Mouse (Mus musculus): ENCODE results near the gene Adgrv1. TPM values are rescaled to one million over a fixed set of nuclear protein-coding genes. Genes with fewer than 3 reads are reported as not detected.

The Adgrv1 gene
- polyA plus RNA-seq, 1 experiment from 2014 or later, result 2.8 TPM

DNA sequence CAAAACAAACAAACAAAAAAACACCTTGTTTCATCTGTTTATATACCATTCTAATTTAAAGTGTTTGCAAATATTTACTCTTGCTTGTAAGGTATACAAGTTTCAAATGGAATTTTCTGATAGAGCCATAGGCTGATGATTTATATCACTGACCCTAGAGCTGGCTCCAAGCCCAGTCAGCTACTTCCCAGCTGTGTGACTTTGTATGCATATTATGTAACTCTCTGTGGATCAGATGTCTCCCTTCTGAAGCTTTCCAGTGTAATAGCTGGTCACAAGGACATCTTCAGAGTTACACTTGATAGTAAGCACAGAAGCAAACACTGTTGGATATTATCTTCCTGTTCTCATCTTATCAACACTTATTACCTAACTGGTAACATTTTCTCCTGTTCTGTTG is 400.1 kb downstream of the Adgrv1 start:
- no peak overlapping the region for H3K27ac ChIP-seq (ENCODE audit: low read length)
- H3K27me3 ChIP-seq (ENCODE audit: control insufficient read depth, insufficient read depth, low read length), result no peaks in the 10 kb centered on the region
- H3K4me1 ChIP-seq (ENCODE audit: control insufficient read depth, insufficient read depth, low read length), result peaks cover 7% of the 10 kb centered on the region; the same call in 1 of the 2 replicates
- ATAC-seq (ENCODE audit: insufficient number of reproducible peaks, insufficient read depth, low FRiP score, low read depth), result peak; percentile 70; the same call in 1 of the 2 replicates
- no peak overlapping the region for H3K9ac ChIP-seq (replicated peaks; ENCODE audit: low read depth, low read length)
- H3K4me2 ChIP-seq (replicated peaks; ENCODE audit: low read depth, low read length), result no peak overlapping the region
- H3K4me3 ChIP-seq (ENCODE audit: low read depth, low read length), result no peak overlapping the region
- no peaks in the 10 kb centered on the region for H3K9me3 ChIP-seq (ENCODE audit: control insufficient read depth, low read depth, low read length)
- no peaks in the 10 kb centered on the region for H3K36me3 ChIP-seq (ENCODE audit: control insufficient read depth, insufficient read depth, low read length)

DNA sequence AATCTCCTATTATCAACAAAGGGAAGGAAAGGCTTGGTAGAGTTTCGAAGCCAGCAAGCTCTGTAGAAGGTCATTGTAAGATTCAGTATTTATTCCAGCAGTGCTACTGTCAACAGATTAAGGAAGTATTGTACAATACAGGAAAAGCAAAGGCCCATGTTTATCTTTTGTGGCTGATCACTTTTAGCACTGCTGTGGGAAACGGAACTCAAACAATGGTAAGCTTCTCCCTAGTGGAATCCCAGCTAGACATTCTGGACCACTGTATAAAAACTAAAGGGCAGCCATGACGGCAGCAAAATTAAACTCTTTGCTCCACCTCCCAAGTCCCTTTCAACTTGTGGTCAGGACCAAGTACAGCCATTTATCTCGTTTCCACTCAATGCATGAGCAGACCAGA is 402.8 kb downstream of the Adgrv1 start:
- H3K9ac ChIP-seq (replicated peaks; ENCODE audit: low read depth, low read length), result no peak overlapping the region
- 60% methylated on average over 4 of the region's 4 CpGs for WGBS
- H3K27ac ChIP-seq (ENCODE audit: low read length), result no peak overlapping the region
- no peaks in the 10 kb centered on the region for H3K27me3 ChIP-seq (ENCODE audit: control insufficient read depth, insufficient read depth, low read length)
- peaks cover 4% of the 10 kb centered on the region; the same call in 1 of the 2 replicates for H3K4me1 ChIP-seq (ENCODE audit: control insufficient read depth, insufficient read depth, low read length)
- no peak overlapping the region for H3K4me3 ChIP-seq (ENCODE audit: low read depth, low read length)
- H3K36me3 ChIP-seq (ENCODE audit: control insufficient read depth, insufficient read depth, low read length), result no peaks in the 10 kb centered on the region
- H3K4me2 ChIP-seq (replicated peaks; ENCODE audit: low read depth, low read length), result no peak overlapping the region
- no peaks in the 10 kb centered on the region for H3K9me3 ChIP-seq (ENCODE audit: control insufficient read depth, low read depth, low read length)
- 0 out of 2 replicates have a peak, but pooled peaks have one; percentile 49 for ATAC-seq (ENCODE audit: insufficient number of reproducible peaks, insufficient read depth, low FRiP score, low read depth)

DNA sequence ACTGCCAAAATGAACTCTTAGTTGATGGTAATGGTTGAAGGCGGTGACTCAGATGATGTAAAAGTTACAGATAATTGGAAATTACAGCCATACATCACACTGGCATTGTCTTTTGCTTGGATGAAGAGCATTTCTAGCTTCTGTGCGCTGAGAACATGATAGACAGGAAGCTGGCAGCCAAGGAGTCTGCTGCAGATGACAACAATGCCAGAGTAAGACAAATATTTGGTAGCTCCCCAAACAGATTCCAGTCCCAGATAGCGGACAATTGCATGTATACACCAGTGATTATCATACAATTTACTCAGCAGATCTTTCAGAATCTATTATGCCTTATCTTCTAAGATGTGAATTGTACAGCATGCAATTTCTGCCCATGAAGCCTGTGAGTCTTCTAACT is 409.2 kb downstream of the Adgrv1 start:
- Histone ChIP-seq H3K9me3 (ENCODE audit: control insufficient read depth, low read depth, low read length) (no peaks in the 10 kb centered on the region), H3K36me3 (ENCODE audit: control insufficient read depth, insufficient read depth, low read length) (no peaks in the 10 kb centered on the region), H3K4me1 (ENCODE audit: control insufficient read depth, insufficient read depth, low read length) (no peaks in the 10 kb centered on the region), H3K27ac (ENCODE audit: low read length) (no peak overlapping the region), H3K4me3 (ENCODE audit: low read depth, low read length) (no peak overlapping the region), H3K4me2 (replicated peaks; ENCODE audit: low read depth, low read length) (no peak overlapping the region), H3K9ac (replicated peaks; ENCODE audit: low read depth, low read length) (no peak overlapping the region), H3K27me3 (ENCODE audit: control insufficient read depth, insufficient read depth, low read length) (no peaks in the 10 kb centered on the region)
- ATAC-seq (ENCODE audit: insufficient number of reproducible peaks, insufficient read depth, low FRiP score, low read depth), result no peak
- 68% methylated on average over 3 of the region's 3 CpGs for WGBS

DNA sequence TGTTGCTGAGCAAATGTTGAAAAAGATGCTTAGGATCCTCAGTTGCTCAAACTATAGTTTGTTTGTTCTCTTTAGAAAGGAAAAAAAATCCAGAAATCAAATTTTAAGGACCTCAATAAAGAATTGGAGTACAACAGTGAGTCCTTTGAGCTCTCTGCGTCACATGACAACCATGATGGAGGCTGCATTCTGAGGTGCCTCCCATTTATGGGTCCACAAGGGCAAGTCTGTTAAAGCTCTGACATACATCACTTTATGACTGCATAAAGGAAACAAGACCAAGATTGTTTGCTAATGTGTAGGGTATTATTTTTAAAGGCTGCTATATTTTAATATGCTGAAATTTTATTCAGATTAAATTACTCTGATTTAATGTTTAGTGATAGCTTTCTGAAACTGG is 410.6 kb downstream of the Adgrv1 start:
- no peaks in the 10 kb centered on the region for H3K4me1 ChIP-seq (ENCODE audit: control insufficient read depth, insufficient read depth, low read length)
- WGBS, result 87% methylated on average over 1 of the region's 1 CpGs
- no peak overlapping the region for H3K4me3 ChIP-seq (ENCODE audit: low read depth, low read length)
- no peak overlapping the region for H3K27ac ChIP-seq (ENCODE audit: low read length)
- no peaks in the 10 kb centered on the region for H3K36me3 ChIP-seq (ENCODE audit: control insufficient read depth, insufficient read depth, low read length)
- no peak overlapping the region for H3K4me2 ChIP-seq (replicated peaks; ENCODE audit: low read depth, low read length)
- H3K9ac ChIP-seq (replicated peaks; ENCODE audit: low read depth, low read length), result no peak overlapping the region
- H3K9me3 ChIP-seq (ENCODE audit: control insufficient read depth, low read depth, low read length), result no peaks in the 10 kb centered on the region
- ATAC-seq (ENCODE audit: insufficient number of reproducible peaks, insufficient read depth, low FRiP score, low read depth), result no peak
- no peaks in the 10 kb centered on the region for H3K27me3 ChIP-seq (ENCODE audit: control insufficient read depth, insufficient read depth, low read length)

DNA sequence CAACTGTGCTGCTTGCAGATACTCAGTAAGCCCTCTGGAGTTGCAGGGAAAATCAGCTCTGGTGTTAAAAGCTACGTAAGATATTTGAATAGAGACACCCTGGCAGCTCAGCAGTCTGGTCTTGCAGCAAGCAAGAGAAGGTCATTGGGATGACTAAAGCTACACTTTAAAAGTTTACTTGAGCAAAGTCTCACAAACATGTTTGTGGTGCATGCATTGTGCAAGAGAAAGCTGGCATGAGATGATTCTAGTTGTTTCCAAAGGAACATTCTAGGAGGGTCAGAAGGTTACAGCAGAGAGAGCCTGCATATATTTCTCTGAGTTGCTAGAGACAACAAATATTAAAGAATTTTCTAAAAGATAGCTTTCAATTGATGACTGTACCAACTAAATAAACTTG is 421.5 kb downstream of the Adgrv1 start:
- no peak overlapping the region for H3K9ac ChIP-seq (replicated peaks; ENCODE audit: low read depth, low read length)
- 66% methylated on average over 1 of the region's 1 CpGs for WGBS

DNA sequence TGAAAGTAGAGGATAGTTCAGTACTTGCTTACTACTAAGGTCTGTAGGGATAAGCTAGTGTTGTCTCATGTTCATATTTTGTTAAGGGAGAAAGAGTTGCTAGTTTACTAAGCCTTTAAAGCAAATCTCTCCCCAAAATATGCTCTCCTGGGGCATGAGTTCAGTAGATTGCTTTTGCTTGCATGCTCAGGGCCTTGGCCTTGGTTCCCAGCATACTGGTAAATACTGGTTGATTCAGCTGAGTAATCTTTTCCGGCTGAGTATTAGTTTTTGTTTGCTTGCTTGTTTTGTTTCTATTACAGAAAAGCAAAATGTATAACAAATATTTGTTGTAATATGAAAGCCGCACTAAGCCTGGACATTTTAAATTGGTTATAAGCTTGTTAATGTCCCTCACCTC is 422.4 kb downstream of the Adgrv1 start:
- H3K4me1 ChIP-seq (ENCODE audit: control insufficient read depth, insufficient read depth, low read length), result no peaks in the 10 kb centered on the region
- no peak overlapping the region for H3K4me3 ChIP-seq (ENCODE audit: low read depth, low read length)
- no peak overlapping the region for H3K4me2 ChIP-seq (replicated peaks; ENCODE audit: low read depth, low read length)
- no peaks in the 10 kb centered on the region for H3K9me3 ChIP-seq (ENCODE audit: control insufficient read depth, low read depth, low read length)
- no peak overlapping the region for H3K9ac ChIP-seq (replicated peaks; ENCODE audit: low read depth, low read length)
- no peaks in the 10 kb centered on the region for H3K27me3 ChIP-seq (ENCODE audit: control insufficient read depth, insufficient read depth, low read length)
- no peak for ATAC-seq (ENCODE audit: insufficient number of reproducible peaks, insufficient read depth, low FRiP score, low read depth)
- H3K27ac ChIP-seq (ENCODE audit: low read length), result no peak overlapping the region
- WGBS, result 92% methylated on average over 2 of the region's 2 CpGs
- H3K36me3 ChIP-seq (ENCODE audit: control insufficient read depth, insufficient read depth, low read length), result no peaks in the 10 kb centered on the region

More for the DNA sequence above, 421.5 kb downstream of the Adgrv1 start:
- H3K27me3 ChIP-seq (ENCODE audit: control insufficient read depth, insufficient read depth, low read length), result no peaks in the 10 kb centered on the region
- no peak overlapping the region for H3K27ac ChIP-seq (ENCODE audit: low read length)
- H3K4me3 ChIP-seq (ENCODE audit: low read depth, low read length), result no peak overlapping the region
- no peaks in the 10 kb centered on the region for H3K9me3 ChIP-seq (ENCODE audit: control insufficient read depth, low read depth, low read length)
- no peaks in the 10 kb centered on the region for H3K36me3 ChIP-seq (ENCODE audit: control insufficient read depth, insufficient read depth, low read length)
- H3K4me1 ChIP-seq (ENCODE audit: control insufficient read depth, insufficient read depth, low read length), result no peaks in the 10 kb centered on the region
- H3K4me2 ChIP-seq (replicated peaks; ENCODE audit: low read depth, low read length), result no peak overlapping the region
- ATAC-seq (ENCODE audit: insufficient number of reproducible peaks, insufficient read depth, low FRiP score, low read depth), result no peak

DNA sequence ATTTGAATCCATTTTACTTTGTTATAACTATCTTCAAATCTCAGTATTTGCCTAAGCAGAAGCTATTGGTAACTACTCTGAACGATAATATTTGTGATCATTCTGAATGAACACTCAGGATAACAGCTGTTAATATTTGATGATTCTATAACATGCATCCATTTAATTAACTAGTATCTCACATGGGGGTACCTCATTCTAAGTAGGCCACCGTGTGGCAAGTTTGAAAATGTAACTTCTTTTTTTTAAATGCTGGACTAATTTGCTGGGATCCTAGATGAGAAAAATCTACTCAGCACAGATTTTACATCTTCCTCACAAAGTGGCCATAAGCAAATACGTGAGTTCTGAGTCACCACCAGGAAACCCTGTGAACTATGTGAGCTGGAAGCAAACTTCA is 423.1 kb downstream of the Adgrv1 start:
- no peak overlapping the region for H3K4me2 ChIP-seq (replicated peaks; ENCODE audit: low read depth, low read length)
- H3K9ac ChIP-seq (replicated peaks; ENCODE audit: low read depth, low read length), result no peak overlapping the region
- H3K27ac ChIP-seq (ENCODE audit: low read length), result no peak overlapping the region
- no peaks in the 10 kb centered on the region for H3K36me3 ChIP-seq (ENCODE audit: control insufficient read depth, insufficient read depth, low read length)
- no peaks in the 10 kb centered on the region for H3K9me3 ChIP-seq (ENCODE audit: control insufficient read depth, low read depth, low read length)
- H3K4me3 ChIP-seq (ENCODE audit: low read depth, low read length), result no peak overlapping the region
- no peaks in the 10 kb centered on the region for H3K27me3 ChIP-seq (ENCODE audit: control insufficient read depth, insufficient read depth, low read length)
- WGBS, result 80% methylated on average over 3 of the region's 3 CpGs
- H3K4me1 ChIP-seq (ENCODE audit: control insufficient read depth, insufficient read depth, low read length), result no peaks in the 10 kb centered on the region
- ATAC-seq (ENCODE audit: insufficient number of reproducible peaks, insufficient read depth, low FRiP score, low read depth), result no peak

DNA sequence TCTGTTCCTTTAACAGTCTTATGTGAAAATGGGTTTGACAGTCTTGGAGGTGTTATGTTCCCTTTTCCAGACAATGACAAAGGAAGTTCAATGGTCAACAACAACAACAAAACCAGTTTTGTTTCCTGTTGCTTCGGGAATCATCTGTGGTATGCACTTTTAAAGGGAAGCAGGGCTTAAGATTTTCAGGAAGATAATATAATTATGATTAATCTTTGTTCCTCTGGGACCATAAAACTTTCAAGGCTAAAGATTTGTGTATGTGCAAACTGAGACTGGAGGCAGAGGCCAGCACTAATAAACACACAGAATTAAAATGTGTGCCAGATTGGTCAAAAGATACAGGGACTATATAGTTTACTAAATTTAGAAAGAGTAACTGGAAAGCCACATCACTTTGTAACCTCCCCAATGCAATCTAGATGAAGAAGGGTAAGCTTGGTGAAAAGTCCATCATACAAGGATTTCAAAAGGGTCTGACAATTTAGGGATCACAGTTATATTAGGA is 424.8 kb downstream of the Adgrv1 start:
- ATAC-seq (ENCODE audit: insufficient number of reproducible peaks, insufficient read depth, low FRiP score, low read depth), result no peak
- H3K9me3 ChIP-seq (ENCODE audit: control insufficient read depth, low read depth, low read length), result no peaks in the 10 kb centered on the region
- no peaks in the 10 kb centered on the region for H3K36me3 ChIP-seq (ENCODE audit: control insufficient read depth, insufficient read depth, low read length)
- no peak overlapping the region for H3K27ac ChIP-seq (ENCODE audit: low read length)
- WGBS, result 57% methylated on average over 1 of the region's 1 CpGs
- no peak overlapping the region for H3K9ac ChIP-seq (replicated peaks; ENCODE audit: low read depth, low read length)
- H3K27me3 ChIP-seq (ENCODE audit: control insufficient read depth, insufficient read depth, low read length), result no peaks in the 10 kb centered on the region
- no peaks in the 10 kb centered on the region for H3K4me1 ChIP-seq (ENCODE audit: control insufficient read depth, insufficient read depth, low read length)
- H3K4me2 ChIP-seq (replicated peaks; ENCODE audit: low read depth, low read length), result no peak overlapping the region
- H3K4me3 ChIP-seq (ENCODE audit: low read depth, low read length), result no peak overlapping the region

All from stomach, embryonic 14.5 days (tissue).